Mouse (Mus musculus): ENCODE data around the gene Cacnb1. TPM values are rescaled to one million over a fixed set of nuclear protein-coding genes. Genes with fewer than 3 reads are reported as not detected.

Gene Cacnb1
- total and polyA plus RNA-seq, 3 experiments = 2.3 to 4.4 TPM; not detected in 1

GRCm38 (mm10) chr11:97972434-97972833, 50.4 kb downstream of the Cacnb1 start (continued):
- no peak for TF ChIP-seq NRF1 (IDR thresholded peaks at IDR 0.05; ENCODE audit: insufficient read depth, low read depth, low read length, poor library complexity, severe bottlenecking)
- TF ChIP-seq ZC3H11A (IDR thresholded peaks at IDR 0.05; ENCODE audit: low read depth, low read length) = peak; percentile 39; the same call in 1 of the 2 replicates
- TF ChIP-seq RAD21 (IDR thresholded peaks at IDR 0.05; ENCODE audit: low read depth, low read length) = peak; percentile 28
- 0 out of 2 replicates have a peak, but pooled peaks have one; percentile 16 for TF ChIP-seq MYC (IDR thresholded peaks at IDR 0.05; ENCODE audit: low read depth, low read length)
- TF ChIP-seq CTCF (IDR thresholded peaks at IDR 0.05 in 2 of 3, conservative IDR thresholded peaks at IDR 0.05 in 1 of 3; ENCODE audit: control insufficient read depth in 1 of 3, insufficient read depth in 1 of 3, low read depth in 2 of 3, low read length in 3 of 3, poor library complexity in 1 of 3, severe bottlenecking in 1 of 3) = peak; percentile 41 to 64 (median 59)
- TF ChIP-seq POLR2AphosphoS2 (IDR thresholded peaks at IDR 0.05; ENCODE audit: low read length) = no peak
- TF ChIP-seq CHD2 (IDR thresholded peaks at IDR 0.05; ENCODE audit: low read length) = no peak
- TF ChIP-seq CHD1 (IDR thresholded peaks at IDR 0.05; ENCODE audit: low read depth, low read length) = no peak
- TF ChIP-seq SIN3A (IDR thresholded peaks at IDR 0.05; ENCODE audit: low read length) = no peak

GRCm38 (mm10) chr11:97971232-97971631, 51.6 kb downstream of the Cacnb1 start:
- no peak overlapping the region for H3K4me3 ChIP-seq (ENCODE audit: control insufficient read depth in 1 of 2, insufficient read depth in 1 of 2, low read depth in 2 of 2, low read length in 2 of 2)
- no peaks in the 10 kb centered on the region for H3K79me2 ChIP-seq (ENCODE audit: control insufficient read depth, insufficient read depth, low read length, poor library complexity)
- H3K36me3 ChIP-seq (ENCODE audit: control insufficient read depth in 1 of 2, insufficient read depth in 2 of 2, low read length in 2 of 2) = 0 out of 4 replicates have a peak, but pooled peaks cover 0 to 2% of the 10 kb centered on the region in 2 experiments
- H3K27ac ChIP-seq (ENCODE audit: control insufficient read depth, low read depth, low read length) = no peak overlapping the region
- H3K27me3 ChIP-seq (ENCODE audit: control insufficient read depth in 1 of 2, insufficient read depth in 2 of 2, low read length in 2 of 2) = no peaks in the 10 kb centered on the region; a peak in 1 of 4 replicates
- H3K9me3 ChIP-seq (replicated peaks; ENCODE audit: insufficient read depth, low read length) = no peaks in the 10 kb centered on the region
- TF ChIP-seq MEF2A (IDR thresholded peaks at IDR 0.05; ENCODE audit: extremely low read depth, insufficient replicate concordance, low read depth, low read length, poor library complexity, severe bottlenecking) (no peak), TBP (IDR thresholded peaks at IDR 0.05; ENCODE audit: low read depth, low read length) (no peak), HCFC1 (IDR thresholded peaks at IDR 0.05; ENCODE audit: low read depth, low read length) (no peak), KAT2A (conservative IDR thresholded peaks at IDR 0.05; ENCODE audit: low read depth, low read length) (no peak), USF2 (IDR thresholded peaks at IDR 0.05; ENCODE audit: borderline replicate concordance in 1 of 2, insufficient read depth in 1 of 2, low read depth in 1 of 2, low read length in 2 of 2) (no peak), RCOR1 (IDR thresholded peaks at IDR 0.05; ENCODE audit: low read depth, low read length) (no peak)
- peaks cover 4 to 11% of the 10 kb centered on the region in 2 experiments; a peak in 3 of 4 replicates for H3K4me1 ChIP-seq (ENCODE audit: control insufficient read depth in 1 of 2, insufficient read depth in 2 of 2, low read length in 2 of 2)
- no peak overlapping the region for H3K9ac ChIP-seq (ENCODE audit: control insufficient read depth, low read depth, low read length, poor library complexity, severe bottlenecking)
- DNase-seq (ENCODE audit: low read depth, low spot score) = no peak

- peaks cover 4 to 11% of the 10 kb centered on the region in 2 experiments; a peak in 3 of 4 replicates for H3K4me1 ChIP-seq (ENCODE audit: control insufficient read depth in 1 of 2, insufficient read depth in 2 of 2, low read length in 2 of 2)
- H3K27me3 ChIP-seq (ENCODE audit: control insufficient read depth in 1 of 2, insufficient read depth in 2 of 2, low read length in 2 of 2) = no peaks in the 10 kb centered on the region
- H3K4me3 ChIP-seq (ENCODE audit: control insufficient read depth in 1 of 2, insufficient read depth in 1 of 2, low read depth in 2 of 2, low read length in 2 of 2) = no peak overlapping the region
- H3K79me2 ChIP-seq (ENCODE audit: control insufficient read depth, insufficient read depth, low read length, poor library complexity) = no peaks in the 10 kb centered on the region
- no peak overlapping the region for H3K9ac ChIP-seq (ENCODE audit: control insufficient read depth, low read depth, low read length, poor library complexity, severe bottlenecking)
- H3K27ac ChIP-seq (ENCODE audit: control insufficient read depth, low read depth, low read length) = no peak overlapping the region
- DNase-seq (ENCODE audit: low read depth, low spot score) = no peak
- no peak for TF ChIP-seq POLR2AphosphoS2 (IDR thresholded peaks at IDR 0.05; ENCODE audit: low read length)
- TF ChIP-seq BHLHE40 (IDR thresholded peaks at IDR 0.05; ENCODE audit: borderline replicate concordance, low read depth, low read length) = no peak
- no peak for TF ChIP-seq ZMIZ1 (IDR thresholded peaks at IDR 0.05; ENCODE audit: low read depth, low read length)
- no peak for TF ChIP-seq SIN3A (IDR thresholded peaks at IDR 0.05; ENCODE audit: low read length)
- no peak for TF ChIP-seq ETS1 (IDR thresholded peaks at IDR 0.05; ENCODE audit: low read depth, low read length)
- TF ChIP-seq TAL1 (IDR thresholded peaks at IDR 0.05; ENCODE audit: low read length) = no peak
- no peak for TF ChIP-seq ZC3H11A (IDR thresholded peaks at IDR 0.05; ENCODE audit: low read depth, low read length)
- no peak for TF ChIP-seq MEF2A (IDR thresholded peaks at IDR 0.05; ENCODE audit: extremely low read depth, insufficient replicate concordance, low read depth, low read length, poor library complexity, severe bottlenecking)
- no peak for TF ChIP-seq NRF1 (IDR thresholded peaks at IDR 0.05; ENCODE audit: insufficient read depth, low read depth, low read length, poor library complexity, severe bottlenecking)
- TF ChIP-seq SMC3 (IDR thresholded peaks at IDR 0.05; ENCODE audit: low read depth, low read length) = no peak
- TF ChIP-seq CTCF (IDR thresholded peaks at IDR 0.05 in 2 of 3, conservative IDR thresholded peaks at IDR 0.05 in 1 of 3; ENCODE audit: control insufficient read depth in 1 of 3, insufficient read depth in 1 of 3, low read depth in 2 of 3, low read length in 3 of 3, poor library complexity in 1 of 3, severe bottlenecking in 1 of 3) = no peak
- TF ChIP-seq MYB (IDR thresholded peaks at IDR 0.05; ENCODE audit: low read depth, low read length) = no peak
- TF ChIP-seq E2F4 (IDR thresholded peaks at IDR 0.05; ENCODE audit: borderline replicate concordance, low read depth, low read length) = no peak
- no peak for TF ChIP-seq MAFK (IDR thresholded peaks at IDR 0.05; ENCODE audit: borderline replicate concordance, low read depth, low read length)
- no peak for TF ChIP-seq KAT2A (conservative IDR thresholded peaks at IDR 0.05; ENCODE audit: low read depth, low read length)
- no peak for TF ChIP-seq RCOR1 (IDR thresholded peaks at IDR 0.05; ENCODE audit: low read depth, low read length)
- no peak for TF ChIP-seq TCF12 (IDR thresholded peaks at IDR 0.05; ENCODE audit: low read depth, low read length)
- no peaks in the 10 kb centered on the region for H3K9me3 ChIP-seq (replicated peaks; ENCODE audit: insufficient read depth, low read length)
- 0 out of 4 replicates have a peak, but pooled peaks cover 0 to 2% of the 10 kb centered on the region in 2 experiments for H3K36me3 ChIP-seq (ENCODE audit: control insufficient read depth in 1 of 2, insufficient read depth in 2 of 2, low read length in 2 of 2)
These were observed 52.1 kb downstream of the Cacnb1 start for GRCm38 (mm10) chr11:97970771-97971170.

Data from MEL (cell line).